Mouse (Mus musculus) ES-Bruce4 (cell line): ENCODE measurements around the gene Col1a2.

ENCODE experiments used
- EP300 ChIP-seq: IDR thresholded peaks from 2 replicates; pipeline ENCODE4 v1.6.1; 2011; ENCODE audit warnings: low read depth, low read length; ENCODE audit not compliant: insufficient read depth
- POLR2A ChIP-seq: IDR thresholded peaks from one replicate; pipeline ENCODE4 v1.8.1; 2011; ENCODE audit warnings: low read length; ENCODE audit not compliant: insufficient read depth

DNA sequence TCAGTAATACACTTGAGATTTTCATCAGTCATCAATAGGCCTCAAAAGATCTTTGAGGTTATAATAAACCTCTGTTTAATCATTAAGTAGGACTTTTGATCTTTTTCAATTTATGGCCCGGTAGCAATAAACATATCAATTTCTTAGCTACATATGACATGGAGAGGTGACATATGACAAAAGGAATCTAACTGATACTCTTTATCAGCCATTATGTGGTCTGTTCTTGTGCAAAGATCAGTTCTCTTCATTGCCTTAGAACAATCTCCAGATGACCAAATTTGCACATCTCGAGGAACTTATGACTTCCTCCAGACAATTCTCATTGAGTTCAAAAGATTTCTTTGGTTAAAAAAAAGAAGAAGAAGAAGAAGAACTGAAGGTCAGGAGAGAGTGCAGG lies 10.1 kb downstream of the Col1a2 start:
- no peak for TF ChIP-seq EP300
- TF ChIP-seq POLR2A: no peak
